Mouse (Mus musculus): ENCODE results near the gene Amh.
"Not testable (repeated sequence)": the region's sequence is repeated elsewhere in the genome, so short reads cannot be mapped to it uniquely, and the experiment has no call there.

Gene Amh

DNA sequence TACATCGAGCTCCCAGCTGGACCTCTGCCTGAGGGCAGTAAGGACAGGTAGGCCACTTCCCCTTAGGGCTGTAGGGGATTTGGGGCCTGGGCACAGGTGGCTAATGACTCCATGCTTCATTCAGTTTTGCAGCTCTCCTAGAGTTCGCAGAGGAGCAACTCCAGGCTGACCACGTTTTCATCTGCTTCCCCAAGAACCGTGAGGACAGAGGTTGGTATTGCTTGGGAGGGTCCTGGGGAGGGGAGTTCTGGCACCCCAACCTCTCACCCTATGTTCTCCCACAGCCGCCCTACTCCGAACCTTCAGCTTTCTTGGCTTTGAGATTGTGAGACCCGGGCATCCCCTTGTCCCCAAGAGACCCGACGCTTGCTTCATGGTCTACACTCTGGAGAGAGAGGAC is 23.5 kb downstream of the Amh start:
- not testable (repeated sequence) for DNase-seq

DNA sequence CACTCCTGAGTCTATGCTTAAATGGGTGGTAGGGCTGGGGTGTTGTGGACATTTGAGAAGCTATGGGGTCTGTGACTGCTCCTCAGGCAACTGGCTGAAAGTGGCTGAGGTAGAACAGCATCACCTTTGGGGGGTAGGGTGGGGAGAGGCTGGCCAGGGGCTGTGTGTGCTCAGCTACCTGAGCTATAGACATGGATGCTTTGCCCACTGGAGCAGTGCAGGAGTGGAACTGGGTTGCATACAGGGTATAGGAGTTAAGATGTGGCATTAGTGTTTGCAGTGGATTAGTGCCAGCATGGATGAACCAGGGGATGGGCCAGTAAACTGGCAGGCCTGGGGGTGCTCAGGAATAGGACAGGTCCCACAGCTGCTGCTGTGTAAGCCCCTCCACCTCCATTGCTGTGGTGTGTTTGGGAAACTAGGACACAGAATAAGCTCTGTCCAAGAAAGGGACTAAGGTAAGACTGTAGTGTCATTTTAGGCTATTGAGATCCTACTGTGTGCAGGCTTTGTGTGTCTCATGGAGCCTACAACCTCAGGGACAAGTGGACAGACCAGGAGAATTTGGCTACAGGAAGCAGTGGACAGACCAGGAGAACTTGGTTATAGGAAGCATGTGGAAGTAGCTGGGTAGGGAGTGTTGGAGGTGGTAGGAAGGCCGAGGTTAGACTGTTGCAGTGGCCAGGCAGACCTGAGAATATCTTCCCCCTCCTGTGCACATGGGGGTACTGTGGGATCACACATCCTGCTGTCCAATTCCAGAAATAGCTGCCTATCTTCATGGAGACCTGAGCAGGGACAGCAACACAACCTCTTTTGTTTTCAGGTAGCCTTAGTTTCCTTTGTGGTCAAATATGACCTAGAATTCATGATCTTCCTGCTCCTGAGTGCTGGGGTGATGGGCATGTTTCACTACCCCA is 24.6 kb downstream of the Amh start:
- no peak for DNase-seq

DNA sequence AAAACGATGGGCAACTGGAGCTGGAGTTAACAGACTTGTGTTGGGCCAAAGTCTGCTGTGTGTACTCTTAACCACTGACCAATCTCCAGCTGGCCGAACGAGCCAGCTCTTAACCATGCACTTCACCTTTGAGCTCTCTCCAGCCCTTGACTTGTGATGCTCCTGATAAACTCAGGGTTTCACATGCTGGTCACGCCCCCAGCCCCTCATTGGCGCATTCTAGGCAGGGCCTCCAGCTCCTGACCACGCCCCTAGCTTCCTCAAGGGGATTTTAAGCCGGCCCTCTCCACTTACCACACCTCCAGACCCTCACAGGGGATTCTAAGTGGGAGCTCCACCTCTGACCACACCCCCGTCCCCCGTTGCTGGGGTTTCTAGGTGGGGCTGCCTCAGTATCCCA is 26.1 kb downstream of the Amh start:
- peak; percentile 83 to 90 for DNase-seq

DNA sequence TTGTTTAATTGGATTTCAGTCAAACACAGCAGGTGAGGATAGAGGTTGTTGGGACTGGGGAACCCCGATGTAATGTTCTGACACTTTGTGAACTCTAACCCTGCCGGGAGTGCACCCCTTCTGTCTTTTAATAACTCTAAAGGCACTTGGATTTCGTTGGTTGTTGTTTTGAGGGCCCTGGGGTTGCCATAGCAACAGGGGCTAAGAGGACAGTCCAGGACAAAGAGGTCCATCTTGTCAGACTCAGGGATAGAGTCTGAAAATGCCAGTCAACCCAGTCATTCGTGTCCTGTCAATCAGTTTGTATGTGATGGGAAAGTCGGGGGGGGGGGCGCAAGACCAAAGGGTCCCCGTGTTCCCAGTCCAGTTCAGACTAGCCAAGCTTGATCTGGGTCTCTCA is 27.8 kb downstream of the Amh start:
- DNase-seq: no peak

DNA sequence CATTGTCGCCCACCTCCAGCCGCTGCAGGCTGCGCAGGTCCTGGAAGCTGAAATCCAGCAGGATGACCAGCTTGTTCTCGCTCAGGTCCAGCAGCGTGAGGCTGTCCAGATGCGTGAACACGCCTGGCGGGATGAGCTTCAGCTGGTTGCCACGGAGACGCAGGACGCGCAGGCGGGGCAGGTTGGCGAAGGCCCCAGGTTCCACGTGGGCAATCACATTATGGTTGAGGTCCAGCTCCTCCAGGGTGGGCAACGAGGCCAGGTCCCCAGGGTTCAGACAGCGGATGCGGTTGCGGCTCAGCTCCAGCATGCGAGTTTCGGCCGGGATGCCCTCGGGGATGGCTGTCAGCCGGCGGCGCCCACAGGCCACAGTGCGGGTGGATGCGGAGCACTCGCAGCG is 30.6 kb downstream of the Amh start:
- no peak for DNase-seq

DNA sequence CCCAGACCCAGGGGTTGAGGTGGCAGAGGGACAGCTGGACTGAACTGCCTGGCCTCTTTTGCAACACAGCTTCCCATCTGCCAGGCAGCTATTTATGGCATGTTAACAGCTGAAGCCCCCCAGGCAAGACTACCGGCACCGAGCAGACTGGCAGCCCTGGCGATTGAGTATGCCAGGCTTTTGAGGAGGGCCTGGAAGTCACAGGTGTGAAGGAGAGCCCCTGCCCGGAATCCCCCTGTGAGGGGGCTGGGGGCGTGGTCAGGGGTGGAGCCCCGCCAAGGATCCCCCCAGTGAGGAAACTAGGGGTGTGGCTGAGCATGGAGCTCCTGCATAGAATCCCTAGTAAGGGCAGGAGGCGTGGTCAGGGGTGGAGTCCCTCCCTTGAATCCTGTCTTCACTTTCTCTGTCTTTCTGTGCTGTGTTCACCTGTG is 31.9 kb downstream of the Amh start:
- no peak for DNase-seq

DNA sequence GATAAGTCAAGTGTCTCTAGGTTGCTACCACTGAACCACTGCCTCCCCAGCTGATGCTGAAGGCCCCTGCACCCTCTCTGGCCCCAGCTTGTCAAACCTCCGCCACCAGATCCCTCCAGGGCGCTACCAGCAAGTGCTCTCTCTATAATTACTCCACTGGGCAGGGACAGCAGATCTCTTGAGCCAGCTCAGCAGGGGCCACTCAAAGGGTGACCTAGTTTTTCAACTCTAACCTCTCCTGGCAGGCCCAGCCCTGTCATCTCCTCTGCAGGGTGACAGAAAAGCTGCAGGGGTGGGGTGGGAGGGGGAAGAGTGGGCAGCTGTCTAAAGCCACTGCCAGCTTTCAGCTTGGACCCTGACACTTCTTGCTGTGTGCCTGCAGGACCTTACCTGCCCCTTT is 32.8 kb downstream of the Amh start:
- DNase-seq: no peak

DNA sequence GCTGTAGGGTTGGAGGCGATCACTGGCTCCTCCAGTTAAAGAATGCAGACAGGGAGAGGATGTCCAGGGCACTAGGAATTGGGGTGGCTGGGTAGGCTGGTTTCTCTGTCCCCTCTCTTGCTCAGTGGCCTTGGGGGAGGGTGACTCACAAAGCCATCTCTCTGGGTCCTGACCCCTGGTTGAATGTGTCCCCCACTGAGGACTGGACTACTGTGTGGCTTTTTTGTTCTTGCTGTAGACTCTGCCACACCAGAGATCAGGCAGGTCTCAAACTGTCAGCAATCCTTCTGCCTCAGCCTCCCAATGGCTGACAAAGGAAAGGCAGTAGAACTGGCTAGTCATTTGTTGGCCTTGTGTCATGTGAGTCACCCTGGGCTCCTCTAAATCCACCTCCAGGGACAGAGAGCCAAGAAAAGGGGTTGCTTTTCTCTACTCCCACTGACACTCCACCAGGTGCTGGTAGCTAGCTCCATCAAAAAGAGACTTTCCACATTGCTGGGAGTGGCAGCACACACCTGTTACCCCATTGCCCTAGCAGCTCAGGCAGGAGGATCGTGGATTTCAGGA is 33.4 kb downstream of the Amh start:
- DNase-seq: no peak

DNA sequence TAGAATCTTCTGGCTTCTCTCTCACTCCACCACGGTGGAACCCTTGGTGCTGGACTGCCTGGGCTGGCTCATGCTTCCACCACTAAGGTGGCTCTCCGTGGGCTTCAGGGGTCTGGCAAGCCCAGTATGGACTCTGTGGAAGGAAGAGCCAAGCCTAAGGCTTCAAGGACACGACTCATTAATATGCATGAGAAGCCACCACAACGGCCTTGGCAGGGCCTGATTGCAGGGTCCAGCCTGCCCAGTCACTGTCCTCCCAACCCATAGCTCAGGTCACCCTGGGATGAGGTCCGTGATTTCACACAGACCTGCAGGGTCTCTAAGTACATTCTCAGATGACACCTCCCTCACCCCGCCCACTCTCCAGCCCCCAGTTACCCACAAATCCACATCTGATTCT is 34.8 kb downstream of the Amh start:
- no peak for DNase-seq

DNA sequence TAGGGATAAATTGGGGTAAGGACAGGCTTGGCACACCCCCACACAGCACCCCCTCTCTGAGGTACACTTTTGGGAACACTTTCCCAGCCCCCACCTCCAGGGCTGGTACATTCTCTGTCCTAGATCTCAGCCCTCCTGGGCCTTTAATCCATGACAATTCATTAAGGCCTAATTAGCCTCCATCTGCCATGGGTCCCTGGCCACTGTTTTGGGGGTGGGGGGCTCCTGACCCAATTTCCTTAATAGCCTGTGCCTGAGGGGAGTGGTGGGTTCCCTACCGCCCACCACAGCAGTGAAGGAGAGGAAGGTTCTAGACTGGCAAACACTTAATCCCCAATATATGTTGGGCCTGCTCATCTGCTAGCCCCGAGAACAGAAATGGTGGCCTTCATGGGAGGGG is 36.6 kb downstream of the Amh start:
- DNase-seq: no peak

DNA sequence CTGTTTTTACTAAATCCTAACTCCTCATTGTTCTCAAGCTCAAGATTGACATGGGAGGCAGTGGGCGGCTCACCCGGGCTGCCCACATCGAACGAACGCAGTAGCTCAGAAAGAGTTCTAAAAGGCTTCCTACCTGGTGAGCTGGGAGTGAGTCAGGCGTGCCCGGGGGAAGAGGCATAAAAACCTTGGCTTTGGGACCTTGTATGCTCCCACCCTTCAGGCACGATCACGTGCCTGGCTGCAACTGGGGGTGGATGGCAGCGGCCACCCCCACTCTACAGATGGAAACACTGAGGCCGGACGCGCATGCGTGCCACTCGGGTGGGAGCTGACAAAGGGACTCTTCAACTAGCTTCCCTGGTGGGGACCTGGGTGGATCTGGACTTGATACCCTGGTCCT is 37.3 kb downstream of the Amh start:
- no peak for DNase-seq

DNA sequence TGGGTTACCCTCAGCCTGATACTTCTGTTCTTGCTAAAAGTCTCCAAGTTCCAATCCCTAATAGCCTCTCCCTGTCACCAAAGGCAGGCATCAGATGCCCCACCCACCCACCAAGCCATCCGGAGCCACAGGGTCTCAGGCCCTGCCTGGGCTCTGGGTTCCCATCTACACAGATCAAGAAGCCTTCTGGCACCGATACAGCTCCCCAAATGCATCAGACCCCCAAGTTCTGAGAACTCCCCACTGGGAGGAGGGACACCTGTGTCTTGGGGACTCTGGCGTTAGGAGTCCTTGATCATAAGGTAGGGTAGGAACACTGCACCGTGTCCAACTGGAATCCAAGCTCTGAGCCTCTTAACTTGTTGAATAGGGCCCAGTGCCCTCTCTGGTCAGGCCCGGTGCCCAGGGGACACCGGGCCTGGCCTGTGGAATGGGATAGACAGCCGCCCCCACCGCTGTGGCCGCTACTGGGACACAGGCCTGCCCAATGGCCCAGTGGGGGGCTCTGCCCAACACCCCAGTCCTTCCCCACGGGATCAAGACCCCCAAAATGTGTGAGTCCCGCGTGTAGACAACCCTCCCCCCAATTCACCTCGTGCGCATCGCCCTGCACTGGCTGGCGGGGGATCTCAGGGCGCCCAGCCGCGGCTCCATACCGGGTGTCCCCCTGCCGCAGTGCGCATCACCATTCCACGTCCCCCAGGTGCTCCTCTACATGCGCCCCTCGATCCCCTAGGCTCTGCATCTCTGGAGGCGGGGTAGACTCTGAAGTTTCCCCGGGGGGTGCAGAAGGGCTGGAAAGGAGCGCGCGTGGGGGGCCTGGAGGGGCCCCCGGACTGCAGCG is 38.3 kb downstream of the Amh start:
- no peak for DNase-seq

DNA sequence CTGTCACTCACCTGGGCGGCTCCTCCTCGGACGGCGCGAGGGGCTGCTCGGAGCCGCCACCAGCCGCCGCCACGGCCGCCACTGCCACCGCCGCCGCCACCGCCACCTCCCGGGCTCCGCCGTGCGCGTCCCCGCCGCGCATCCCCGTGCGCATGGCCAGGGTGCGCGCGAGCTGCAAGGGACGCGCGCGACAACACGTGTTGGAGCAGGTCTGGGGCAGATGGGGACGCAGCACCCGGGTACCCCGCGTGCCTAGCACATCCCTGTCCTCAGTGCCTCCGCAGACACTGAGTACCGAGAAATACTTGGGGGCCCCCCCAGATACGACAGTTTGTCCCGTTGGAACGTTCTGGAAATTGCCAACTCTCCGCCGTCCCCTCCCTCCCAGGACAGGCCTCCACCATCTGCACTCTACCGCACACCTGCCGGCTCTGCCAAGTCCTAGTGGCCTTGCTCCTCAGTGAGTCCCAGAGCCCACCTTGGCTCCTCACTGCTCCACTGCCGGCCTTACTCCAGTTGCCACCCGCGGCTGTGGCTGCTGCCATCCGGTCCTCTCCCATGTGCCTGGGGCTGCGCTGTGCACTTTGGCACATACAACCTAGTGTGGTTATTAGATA is 39.0 kb downstream of the Amh start, which contains the start of gene Lingo3:
Gene Lingo3, minus strand, starts transcription at position 109 of the 617 bp plus-strand sequence.
- peak; percentile 46 to 61 for DNase-seq

DNA sequence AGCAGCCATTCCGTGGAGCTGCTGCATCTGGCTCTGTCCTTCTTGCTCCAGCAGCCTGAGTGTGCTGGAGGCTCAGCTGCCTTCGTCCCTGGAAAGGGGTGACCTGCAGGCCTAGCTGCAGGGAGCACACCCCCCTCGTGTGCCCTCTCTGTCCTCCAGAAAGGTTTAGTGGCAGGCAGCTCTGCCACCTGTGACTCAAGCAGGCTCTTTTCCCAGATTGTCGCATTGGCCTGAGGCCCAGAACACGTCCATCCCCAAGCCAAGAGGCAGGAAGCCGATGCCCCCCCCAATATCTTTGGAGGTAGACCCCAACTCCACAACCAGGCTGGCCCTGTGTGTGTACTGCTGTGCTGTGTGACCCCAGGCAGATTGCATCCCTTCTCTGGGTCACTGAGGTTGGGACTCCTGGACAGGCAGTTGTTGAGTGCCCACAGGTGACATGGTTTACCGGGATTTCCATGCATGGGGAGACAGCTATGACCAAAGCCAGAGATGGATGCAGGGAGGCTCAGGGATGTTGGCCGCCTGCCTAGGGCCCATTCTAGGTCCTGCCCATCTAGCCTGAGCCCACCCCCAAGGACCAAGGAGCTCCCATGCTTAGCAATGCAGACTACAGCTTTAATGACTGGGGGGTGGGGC is 40.1 kb downstream of the Amh start:
- DNase-seq: no peak

DNA sequence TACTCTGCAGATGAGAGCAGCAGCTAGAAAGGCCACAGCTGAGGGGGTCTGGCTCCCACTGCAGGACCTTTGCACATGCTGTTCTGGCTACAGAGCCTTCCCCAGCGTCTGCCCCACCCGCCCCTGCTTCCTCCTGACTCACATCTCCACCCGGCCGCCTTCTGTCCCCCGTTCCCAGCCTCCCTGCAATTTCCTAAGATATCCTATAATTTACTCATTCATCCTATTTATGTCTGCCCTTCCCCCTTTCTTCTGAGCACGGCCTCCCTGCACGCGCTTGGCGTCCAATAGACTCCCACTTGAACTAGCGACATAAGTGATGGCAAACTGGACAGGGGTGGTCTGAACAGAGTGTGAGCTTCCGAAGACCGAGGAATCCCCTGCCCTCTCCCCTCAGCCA is 40.7 kb downstream of the Amh start:
- DNase-seq: no peak

DNA sequence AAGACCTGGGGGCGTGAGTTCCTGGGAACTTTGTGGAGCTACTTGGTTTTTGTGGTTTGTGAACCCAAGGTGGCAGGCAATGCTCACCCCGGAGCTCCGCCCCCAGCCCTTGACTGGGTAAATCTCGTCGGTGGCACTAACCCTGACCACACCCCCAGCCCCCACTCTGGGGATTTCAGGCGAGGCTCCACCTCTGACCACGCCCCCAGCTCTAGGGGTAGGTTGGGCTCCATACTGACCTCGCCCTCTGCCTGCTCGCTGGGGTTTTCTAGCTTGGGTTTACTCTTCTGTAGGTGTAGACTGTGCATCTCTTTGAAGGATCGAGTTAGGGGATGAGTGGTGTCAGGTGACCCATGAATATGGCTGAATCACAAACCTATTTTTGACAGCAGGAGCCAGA is 43.5 kb downstream of the Amh start:
- DNase-seq: peak; percentile 74 to 81

DNA sequence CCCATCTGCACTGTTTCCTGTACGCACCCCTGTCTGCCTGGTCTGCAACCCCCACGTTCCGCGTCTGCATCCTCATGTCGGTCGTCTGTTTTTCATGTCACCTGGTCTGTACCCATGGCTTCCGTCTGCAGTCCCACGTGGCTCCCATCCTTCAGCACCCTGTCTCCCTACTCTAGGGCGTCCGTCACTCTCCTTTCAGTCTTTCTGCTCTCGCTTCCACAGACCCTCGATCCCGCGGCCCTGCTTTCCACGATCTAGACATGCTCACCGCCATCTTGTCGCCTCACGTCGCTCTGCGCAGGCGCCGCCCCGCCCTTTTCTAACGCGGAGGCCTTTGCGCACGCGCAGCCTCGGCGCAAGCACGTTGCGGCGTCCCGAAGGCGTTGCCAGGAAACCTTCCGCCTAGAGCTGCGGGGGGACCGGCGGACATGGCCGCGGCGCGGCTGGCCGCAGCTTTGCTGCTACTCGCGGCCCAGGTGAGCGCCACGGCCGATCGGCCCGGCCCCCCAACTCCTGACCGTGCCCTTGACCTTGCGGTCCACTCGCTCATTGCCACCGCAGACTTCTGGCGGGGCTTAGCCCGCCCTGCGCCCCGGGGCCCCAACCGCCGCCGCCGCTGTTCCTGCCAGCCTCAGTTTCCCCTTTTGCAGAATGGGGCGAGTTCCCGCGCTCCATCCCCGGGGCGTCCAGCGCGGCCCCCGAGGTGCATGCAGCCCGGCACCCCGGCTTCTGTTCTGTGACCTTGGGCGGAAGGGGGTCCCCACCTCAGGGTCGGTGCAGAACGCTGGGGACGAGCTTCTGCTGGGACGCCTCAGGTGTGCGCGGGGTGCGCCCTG is 50.1 kb downstream of the Amh start, which contains the start of the genes Lsm7 and Sppl2b:
Gene Lsm7, minus strand, starts transcription at position 297 of the 836 bp plus-strand sequence.
Gene Sppl2b, plus strand, starts transcription at position 363 of the 836 bp plus-strand sequence.
- DNase-seq: peak; percentile 98 to 99

DNA sequence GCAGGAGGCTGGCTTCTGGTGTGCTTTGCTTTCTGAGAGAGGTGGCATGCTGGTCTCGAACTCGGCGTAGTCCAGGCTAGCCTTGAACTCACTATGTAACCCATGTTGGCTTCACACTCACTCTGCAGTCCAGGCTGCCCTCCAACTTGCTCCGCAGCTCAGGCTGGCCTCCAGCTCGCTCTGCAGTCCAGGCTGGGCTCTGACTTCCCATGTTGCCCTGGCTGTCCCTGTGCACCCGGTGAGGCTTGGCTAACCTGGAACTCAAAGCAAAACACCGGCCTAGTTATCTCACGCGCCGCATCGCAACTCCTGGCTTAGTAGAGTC is 50.7 kb downstream of the Amh start:
- DNase-seq: peak; percentile 17 to 23

DNA sequence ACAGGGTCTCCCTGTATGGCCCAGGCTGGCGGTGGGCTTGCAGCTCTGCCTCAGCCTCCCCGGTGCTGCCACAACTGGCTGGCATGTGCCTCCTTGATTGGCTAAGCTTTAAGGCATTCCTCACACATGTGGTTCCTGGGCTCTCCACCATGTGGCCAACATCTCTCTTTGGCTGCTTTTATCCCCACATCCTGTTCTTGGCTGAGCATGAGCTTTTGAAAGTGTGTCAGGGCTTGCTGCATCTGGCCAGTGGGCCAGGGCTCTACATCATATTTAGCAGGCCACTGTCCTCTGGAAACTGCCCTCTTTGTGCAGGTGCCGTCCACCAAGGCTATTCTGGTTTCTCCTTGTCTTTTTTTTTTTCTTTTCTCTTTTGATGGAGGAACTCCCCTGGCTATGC is 51.2 kb downstream of the Amh start:
- DNase-seq: peak in 1 of 2 experiments; percentile 43

DNA sequence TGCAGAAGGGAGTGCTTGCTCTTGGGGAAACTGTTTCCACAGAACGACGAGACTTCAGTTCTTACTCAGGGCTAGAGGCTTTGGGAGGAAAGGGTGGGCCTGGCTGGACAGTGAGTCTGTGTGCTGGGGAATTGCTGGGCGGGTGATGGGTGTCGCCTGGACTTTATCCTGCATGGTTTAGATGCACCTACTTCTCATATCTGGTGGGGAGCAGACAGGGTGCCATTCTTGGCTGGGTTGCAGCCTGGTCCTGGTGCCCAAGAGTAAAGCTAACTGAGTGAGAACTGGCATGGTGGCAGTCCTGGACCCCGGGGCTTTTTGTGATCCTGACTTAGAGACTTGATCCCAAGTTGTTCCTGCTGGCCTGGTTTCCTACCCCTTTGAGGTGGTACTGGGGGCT is 51.9 kb downstream of the Amh start:
- no peak for DNase-seq
